Mouse (Mus musculus) olfactory bulb, adult 2 months (tissue): ENCODE measurements around the gene Sirpa.

ENCODE experiments used
- CTCF ChIP-seq: fragments of 200-500 bp; IDR thresholded peaks from 2 replicates; pipeline ENCODE4 v1.5.1; 2012; ENCODE audit warnings: low read depth, mild to moderate bottlenecking, low read length, moderate library complexity; ENCODE audit not compliant: insufficient read depth
- POLR2A ChIP-seq: fragments of 200-500 bp; IDR thresholded peaks from 2 replicates; pipeline ENCODE4 v1.6.1; 2012; ENCODE audit warnings: mild to moderate bottlenecking, low read depth, low read length, moderate library complexity; ENCODE audit not compliant: insufficient read depth

GRCm38 (mm10) chr2:129592459-129593140, at the start of gene Sirpa:
- no peak for TF ChIP-seq CTCF
- no peak for TF ChIP-seq POLR2A
